Mouse (Mus musculus): Measurements from ENCODE around the gene Trib2.

The Trib2 gene

DNA sequence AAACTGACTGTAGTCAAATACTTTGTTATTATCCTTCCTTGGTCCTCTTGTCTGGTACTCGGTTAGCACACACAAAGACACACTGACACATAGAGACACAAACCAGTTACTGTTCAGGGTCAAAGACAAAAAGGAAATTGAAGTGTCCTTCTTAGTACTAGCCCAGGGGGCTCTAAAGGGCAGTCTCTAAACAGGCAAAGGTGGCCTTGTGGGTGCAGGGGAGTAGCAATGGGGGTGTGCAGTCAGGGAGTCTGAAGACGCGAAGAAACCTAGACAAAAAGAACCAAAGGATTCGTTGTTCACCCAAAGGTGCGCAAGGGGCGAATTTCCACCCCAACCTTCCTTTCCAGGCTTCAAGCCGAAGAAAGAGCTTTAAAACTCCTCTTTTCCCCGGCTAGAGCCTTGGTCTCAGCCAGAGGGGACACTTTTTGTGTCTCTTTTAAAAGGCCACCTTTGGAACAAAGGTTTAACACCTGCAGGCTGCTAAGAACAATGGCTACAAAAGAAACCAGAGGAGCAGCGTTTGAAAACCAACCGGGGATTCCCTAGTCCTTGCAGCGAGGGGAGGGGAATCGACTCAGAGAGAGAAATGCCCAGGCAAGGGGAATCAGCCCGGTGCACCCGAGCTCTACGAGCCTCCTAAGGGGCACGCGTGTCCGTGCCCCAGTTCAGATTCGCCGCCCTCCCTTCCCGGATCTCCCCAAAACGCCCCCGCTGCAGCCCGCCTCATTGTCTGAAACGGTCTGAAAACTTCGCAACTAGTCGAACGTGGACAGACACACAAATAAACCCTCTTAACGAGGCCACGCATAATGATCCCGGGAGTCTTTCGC is 2.3 kb downstream of the Trib2 start:
- DNase-seq (ENCODE audit: low read depth): no peak

DNA sequence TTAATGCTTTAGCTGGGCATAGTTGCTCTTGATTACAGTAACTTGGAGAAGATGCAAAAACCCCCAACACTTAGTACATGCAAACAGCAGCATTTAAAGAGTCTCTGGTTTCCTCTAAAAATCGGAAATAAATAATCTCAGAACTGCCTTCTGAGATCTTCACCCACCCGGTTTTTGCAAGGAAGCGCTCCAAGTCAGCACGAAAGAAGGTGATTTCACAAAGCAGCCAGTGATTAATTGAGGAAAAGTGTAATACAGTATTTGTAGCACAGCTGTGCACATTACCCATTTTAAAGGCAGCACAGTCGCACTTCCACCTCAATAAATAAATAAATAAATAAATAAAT is 2.9 kb downstream of the Trib2 start:
- DNase-seq (ENCODE audit: low read depth): no peak

DNA sequence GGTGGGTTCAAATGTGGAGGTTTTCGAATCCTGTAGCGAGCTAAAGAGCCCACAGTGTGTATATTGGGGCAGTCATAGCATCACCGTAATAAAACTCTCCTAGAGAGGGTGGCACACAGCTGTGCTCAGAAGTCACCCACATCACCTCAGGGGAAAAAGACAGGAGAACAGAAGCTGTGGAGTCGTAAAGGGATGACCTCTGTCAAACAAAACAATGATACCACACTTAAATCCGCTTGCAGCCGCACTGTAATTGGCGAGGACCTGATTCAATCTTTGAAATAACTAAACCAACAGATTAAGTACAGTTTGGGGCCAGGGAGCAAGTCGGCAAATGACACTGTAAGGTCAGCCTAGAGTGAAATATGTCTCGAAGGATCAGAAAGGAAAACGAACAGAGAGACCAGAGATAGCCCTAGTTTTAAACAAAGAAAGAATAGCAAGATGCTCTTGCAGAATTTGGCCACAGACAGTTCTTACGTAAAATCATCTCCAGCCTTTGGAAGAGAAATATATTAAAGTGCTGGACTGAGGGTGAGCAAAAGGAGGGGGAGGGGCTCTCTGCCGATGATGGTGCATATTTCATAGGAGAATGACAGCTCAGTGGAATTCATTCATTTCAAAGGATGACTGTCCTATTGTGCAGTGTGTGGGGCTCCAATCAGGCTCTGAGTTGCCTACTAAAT is 3.4 kb downstream of the Trib2 start:
- DNase-seq (ENCODE audit: low read depth): no peak

DNA sequence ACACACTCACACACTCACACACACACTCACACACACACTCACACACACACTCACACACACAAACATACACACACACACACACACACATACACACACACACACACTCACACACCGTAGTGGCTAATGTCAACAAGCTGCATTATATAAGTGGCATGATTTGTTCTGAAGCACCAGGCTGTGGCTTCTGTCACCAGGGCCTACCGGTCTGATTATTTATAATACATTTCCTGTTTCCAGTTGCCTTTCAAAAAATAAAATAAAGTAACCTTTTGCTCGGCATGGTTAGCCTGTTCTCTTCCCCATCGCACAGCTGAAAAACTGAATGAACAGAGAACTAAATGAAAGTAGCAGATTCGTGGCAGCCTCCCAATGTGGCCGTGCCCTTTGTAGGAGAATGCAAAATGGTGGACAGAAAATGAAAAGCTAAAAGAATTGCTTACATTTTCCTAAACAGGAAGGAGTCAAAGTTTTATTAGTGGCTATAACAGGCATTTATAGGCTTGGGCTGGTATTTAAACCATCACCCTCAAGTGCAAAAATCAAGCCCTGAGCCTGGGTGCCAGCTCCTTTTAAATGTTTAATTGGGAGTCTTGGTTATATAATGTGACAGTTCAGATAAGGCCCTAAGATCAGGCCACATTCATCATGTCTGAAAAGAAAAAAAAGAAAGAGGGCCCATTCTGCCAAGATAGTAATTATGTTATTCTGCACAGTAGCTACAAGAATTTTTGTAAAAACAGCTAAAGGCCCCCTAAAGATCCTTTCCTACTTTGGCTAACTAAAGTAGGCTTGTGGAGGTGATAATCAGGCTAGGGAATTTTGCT is 4.4 kb downstream of the Trib2 start:
- DNase-seq (ENCODE audit: low read depth): no peak

DNA sequence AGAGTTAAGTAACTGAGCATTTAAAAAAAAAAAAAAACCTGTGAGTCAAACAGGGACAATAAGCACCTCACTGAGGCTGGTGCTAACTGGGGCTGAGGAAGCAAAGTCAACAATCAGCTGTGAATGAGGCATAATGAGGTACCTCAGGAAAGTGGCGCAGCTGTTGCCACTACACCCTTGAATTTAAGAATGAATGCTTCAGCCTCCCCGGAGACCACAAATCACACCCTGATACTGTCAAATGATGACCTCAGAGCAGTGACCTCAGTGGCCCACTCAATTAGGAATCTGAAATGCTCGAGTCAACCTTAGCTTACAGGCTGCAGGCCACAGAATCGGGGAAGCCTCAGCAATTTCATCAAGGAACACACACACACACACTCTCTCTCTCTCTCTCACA is 5.0 kb downstream of the Trib2 start:
- DNase-seq (ENCODE audit: low read depth): no peak

DNA sequence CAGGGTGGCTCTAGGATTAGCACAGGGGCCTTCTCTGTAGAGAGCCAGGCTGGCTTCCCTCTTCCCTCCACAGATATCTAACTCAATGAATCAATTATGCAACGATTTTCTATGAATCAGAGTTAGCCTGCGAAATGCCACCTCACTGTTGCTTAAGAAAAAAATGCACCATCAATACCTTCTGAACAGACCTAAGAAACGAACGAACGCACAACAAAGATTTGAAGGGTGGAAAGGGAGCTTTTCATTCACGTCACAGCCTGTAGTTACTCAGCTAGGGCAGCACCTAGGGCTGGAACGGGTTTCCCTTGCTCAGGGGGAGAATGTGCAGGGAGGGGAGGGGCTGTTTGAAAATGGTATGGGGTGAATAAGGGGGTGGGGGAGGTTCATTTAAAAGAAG is 5.8 kb downstream of the Trib2 start:
- no peak for DNase-seq (ENCODE audit: low read depth)

DNA sequence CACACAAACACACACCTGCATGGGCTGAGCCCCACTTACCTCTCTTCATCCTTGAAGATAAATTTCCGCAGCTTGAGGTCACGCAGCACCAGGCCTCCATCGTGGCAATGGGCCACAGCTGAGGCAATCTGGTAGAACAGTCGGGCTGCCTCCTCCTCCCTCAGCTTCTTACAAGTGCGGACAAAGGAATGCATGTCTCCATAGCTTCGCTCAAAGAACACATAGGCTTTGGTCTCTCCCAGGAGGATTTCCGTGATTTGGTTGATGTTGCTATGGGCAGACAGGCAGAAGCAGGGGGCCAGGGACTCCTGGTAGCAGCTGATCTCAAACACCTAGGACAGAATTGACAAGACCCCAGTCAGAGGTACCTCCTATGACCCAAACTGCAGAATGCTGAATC is 7.1 kb downstream of the Trib2 start:
- DNase-seq (ENCODE audit: low read depth): no peak

DNA sequence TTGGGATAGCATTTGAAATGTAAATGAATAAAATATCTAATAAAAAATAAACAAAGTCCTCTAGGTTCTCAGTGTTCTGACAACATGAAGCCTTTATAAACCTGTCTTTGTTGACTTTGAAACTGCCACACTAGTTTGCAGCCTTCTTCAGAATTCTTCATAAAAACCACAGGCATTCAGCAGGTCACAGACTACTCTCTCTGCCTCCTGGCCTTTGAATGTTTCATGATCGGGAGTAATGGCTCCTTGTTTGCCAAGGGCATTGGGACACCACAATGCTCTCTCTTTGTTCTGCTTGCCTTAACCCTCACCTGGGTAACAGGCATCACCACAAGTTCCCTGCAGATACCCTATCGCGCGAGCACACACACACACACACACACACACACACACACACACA is 7.5 kb downstream of the Trib2 start:
- no peak for DNase-seq (ENCODE audit: low read depth)

DNA sequence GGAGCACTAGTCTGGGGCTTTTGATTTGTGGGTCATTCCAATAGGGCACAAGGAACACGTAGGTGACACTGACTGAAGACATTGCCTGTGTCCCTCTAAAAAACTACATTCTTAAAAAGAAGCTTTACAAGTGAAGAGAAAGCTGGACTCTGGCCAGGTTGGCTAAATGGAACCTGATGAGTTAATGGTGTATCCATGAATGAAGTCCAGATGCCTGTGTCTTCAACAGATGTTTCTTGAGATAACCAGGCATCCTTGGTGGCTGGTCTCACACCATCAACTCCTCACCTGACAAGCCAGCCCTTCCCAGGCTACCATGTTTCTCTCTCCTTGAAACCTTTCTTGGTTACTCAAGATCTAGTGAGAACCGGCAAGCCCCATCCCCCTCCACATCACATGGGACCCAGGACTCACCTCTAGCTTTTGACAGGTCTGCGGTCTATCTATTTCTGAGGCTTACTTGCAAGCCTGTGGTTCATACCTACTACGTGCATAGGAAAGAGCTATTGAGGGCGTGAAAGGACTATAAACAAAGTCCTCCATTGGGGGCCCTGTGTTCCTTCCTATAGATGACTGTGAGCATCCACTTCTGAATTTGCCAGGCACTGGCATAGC is 8.4 kb downstream of the Trib2 start:
- DNase-seq (ENCODE audit: low read depth): no peak

DNA sequence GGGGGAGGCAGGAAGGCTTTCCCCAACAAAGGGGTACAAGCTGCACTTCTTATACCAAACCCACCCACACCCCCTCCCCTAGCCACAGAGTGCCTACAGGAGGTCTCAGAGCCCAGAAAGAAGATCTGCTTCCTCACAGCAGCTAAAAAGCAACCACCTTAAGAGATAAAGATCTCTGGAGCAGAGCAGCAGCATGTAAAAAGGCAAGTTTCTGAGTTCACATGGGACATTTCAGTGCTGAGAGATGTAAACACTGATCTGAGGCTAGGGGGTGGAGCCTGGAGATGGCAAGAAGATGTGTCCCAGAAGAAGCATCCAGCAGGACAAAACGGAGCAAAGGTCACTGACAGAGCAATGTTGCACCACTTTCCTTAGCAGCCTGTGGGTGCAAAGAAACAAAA is 11.8 kb downstream of the Trib2 start:
- no peak for DNase-seq (ENCODE audit: low read depth)

DNA sequence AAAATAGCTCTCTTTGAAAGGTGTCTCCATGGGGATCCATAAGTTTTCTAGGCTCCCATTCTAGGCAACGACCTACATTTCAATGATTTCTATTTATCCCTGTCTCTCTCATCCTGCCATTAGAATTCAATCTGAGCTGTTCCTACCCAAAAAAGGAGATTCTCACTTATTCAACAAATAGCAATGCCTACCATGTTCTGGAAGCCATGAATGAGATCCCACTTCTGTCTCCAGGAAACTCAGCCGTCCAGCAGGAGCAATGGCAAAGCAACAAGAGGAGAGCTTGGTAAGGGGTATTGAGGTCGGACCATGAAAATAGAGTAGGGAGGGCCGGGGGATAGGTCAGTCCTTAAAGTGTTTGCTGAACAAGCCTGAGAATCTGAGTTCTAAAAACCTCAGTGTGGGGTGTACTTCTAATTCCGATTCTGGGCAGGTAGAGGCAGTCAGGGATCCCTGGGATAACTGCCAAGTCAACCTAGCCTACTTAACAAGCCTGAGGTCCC is 12.7 kb downstream of the Trib2 start:
- DNase-seq (ENCODE audit: low read depth): no peak

DNA sequence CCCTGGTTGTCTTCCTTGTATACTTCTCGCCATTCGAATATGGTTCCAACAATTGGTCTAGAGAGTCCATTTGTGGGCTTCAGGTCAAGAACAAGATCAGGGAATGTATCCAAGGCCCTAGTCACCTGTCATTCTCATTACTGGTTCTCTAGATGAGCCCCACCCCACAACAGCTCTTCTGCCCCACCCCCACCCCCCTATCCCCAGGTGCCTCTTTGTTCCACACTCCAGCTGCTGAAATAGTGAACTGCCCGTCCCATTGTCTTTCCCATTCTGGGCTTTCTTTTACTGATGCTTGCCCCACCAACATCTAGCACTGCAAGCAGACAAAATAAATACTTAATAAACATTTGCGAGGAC is 15.2 kb downstream of the Trib2 start:
- no peak for DNase-seq (ENCODE audit: low read depth)

DNA sequence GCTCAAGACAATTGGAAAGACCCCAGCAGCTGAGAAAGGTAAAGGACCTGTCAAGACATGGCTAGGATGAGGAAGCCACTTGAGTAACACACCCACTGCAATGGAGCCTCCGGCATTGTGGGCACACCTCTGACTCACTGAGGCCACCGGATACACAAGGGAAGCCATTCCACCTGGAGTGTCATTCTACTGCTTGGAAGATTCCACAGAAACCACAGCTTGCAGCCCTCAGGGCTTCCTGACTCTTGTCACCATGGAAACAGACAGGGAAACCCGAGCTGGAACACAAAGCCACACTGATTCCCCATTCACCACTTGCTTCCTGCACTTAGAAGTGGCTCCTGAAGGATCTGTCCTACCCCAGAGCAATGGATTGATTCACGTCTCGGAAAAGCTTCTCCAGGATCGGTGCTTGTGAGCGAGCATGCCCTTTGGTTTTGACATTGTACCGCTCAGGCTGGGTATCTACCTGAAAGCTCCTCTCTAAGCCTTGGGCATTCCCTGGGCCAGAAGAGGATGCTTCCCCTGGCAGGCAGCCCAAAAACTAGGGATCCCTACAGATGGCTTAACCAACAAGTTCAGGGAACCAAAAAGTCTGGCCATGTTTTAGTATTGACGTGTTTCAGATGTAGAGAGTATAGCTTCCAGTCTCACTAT is 15.7 kb downstream of the Trib2 start:
- DNase-seq (ENCODE audit: low read depth): no peak

DNA sequence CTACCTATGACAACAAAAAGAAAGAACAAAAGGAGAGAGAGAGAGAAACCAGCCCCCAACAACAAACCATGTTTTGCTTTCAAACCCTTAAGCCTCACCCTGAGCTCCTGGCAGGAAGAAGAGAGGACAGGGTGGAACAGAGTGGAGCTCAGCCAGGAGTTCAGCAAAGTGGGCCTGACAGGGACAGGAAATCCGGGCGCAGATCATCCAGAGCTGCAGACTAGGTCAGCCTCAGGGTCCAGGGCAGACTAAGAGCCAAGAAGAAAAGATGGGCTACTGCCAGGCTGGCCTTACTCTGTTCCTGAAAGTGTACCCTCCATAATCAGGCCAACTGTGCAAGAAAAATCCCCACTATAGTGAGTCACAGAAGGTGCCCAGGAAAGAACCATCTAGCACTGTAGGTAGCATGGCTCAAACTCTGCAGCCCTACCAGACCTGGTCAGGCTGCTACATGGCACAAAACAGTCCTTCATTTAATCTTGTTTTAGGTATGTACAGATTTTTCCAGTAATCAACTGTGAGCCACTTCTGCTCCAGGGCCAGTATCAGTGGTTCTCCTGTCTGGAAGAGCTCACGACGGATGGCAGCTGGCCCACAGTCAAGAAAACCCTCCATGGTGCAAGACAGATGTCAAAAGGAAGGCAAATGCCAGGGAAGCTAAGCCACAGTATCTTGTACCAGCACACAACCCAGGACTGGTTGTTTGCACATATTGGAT is 16.4 kb downstream of the Trib2 start:
- no peak for DNase-seq (ENCODE audit: low read depth)

DNA sequence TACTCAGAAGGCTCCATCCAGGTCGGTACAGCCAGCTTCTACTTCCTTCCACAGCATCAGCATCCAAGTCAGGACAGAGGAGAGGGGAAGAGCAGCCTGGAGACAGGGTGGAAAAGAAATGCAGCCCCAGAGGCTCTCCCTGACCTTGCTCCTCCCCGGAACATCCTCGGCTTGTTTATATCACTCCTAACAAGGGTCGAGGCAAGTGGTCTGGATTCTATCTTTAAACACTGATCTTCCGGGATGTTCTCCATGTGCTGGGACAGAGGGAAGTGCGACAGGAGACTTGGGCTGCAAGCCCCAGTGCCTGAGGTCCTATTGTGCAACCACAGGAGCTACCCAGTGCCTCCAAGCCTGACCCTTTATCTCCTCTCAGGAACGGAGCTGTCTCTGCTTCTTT is 18.7 kb downstream of the Trib2 start:
- no peak for DNase-seq (ENCODE audit: low read depth)

DNA sequence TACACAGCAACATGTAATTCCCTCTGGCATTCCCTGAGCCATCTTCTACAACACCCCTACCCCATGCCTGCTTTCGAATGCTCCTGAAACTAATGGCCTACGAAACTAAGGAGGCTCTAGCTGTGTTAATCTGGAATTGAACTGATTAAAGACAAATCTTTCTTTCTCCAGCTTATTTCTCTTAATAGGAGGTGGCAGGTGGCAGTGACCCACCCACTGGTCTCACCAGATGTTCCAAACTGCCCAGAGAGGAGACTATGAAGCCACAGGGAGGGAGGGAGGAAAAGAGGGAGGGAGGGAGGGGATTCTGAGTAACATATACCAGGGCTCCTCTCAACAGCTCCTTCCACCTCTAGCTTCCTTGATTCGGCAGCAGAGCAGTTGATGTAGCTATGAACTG is 20.8 kb downstream of the Trib2 start:
- DNase-seq (ENCODE audit: low read depth): no peak

DNA sequence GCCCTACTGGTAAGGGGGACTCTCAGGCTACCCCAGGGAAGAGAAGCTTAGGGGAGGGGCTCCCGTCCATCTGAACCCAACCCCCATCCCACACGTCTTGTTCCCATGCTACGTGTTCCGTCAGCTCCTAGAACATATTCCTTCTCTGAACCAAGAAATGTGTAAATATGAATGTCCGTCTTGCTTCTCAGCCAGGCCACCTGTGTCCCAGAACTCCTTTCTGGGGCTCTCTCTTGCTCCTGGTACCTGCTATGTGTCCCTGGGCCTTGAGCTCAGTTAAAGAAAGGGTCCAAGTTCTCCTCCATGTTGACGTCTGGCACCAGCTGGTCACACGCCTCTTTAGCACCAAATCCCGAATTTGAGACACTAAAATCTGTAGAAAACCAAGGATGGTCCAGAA is 23.4 kb downstream of the Trib2 start:
- DNase-seq (ENCODE audit: low read depth): no peak

DNA sequence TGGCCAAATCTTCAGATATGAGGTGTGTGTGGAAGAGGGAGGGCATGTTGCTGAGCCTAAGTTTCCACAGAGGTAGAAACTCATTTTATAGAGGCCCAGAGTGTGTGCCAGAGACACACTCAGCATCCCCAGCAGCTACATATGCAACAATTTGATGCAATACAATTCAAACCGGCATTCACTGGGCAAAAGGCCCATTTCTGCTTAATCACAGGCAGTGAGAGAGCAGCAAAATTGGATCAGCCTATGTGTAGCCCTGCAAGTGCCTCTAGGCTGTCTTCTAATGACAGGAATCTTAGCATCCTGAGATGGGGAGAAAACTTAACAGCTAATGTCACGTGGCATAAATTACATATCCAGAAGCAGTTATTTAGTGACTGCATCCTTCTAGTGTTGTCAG is 26.5 kb downstream of the Trib2 start:
- no peak for DNase-seq (ENCODE audit: low read depth)

DNA sequence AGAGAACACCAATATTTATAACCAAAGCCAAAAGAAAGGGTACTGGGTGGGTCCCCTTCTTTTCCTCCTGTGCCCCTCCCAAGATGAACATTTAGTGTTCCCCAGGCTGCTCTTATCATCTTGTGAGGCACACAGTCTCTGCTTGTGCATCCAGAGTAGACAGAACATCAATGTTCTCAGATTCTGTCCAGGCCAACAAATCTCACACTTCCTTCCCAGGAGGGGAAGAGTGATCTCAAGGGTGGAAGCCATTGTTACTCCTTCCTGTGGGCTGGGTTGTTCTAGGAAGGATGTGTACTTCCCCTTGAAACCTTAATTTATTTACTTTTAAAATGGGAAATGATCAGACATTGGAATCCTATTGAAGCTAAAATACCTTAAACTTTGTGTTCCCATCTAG is 39.7 kb downstream of the Trib2 start:
- no peak for DNase-seq (ENCODE audit: low read depth)

DNA sequence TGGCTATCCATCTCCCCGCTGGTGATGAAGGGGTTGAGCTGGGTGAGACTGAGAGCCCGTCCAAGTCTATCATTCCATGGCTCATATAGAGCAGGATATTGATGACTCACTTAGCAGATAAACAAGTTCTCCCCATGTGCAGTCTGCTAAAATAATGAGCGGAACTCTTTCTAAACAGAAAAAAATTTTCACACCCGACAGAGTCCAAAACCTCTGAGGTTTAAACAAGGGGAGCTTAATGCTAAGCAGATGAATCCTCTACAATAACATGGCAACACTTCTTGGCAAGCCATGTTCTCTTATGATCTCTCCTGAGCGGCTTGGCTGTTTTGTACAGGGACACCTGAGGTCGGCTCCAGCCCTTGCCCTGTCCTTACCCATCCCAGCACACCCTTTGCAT is 45.0 kb downstream of the Trib2 start:
- peak; percentile 79 for DNase-seq (ENCODE audit: low read depth)

DNA sequence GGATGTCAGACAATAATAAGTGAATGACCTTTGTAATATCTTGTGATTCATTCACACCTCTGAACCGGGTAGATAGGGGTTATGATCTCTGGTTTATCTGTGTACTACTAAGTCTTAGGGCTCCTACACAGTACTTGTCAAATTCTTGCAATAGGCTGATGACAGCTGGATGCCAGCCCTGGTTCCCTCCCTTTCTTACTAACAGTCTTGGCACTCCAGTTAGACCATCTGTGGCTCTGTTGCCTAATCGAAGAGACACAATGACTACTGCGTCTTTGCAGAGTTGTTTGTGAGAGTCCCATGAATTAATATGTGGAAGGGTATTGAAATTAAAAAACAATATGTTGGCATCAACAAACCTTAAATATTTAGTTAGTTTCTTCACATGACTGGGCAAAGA is 48.2 kb downstream of the Trib2 start:
- peak; percentile 87 for DNase-seq (ENCODE audit: low read depth)
